15 mouse cellular contexts compared by ENCODE assay signal in genomic region chr14:26591353-26591752, GRCm38 (mm10). TPM values are rescaled to one million over a fixed set of nuclear protein-coding genes. Genes with fewer than 3 reads are reported as not detected.
A peak's percentile ranks its signal among the peaks of the same experiment; 100 is the strongest.
DNase-seq lines count a peak whose midpoint lies in the region; ATAC-seq and TF ChIP-seq lines count a peak whose summit lies in the region.
"Had no signal": no experiment of that assay in that cellular context is flagged by ENCODE, and none has a peak within 500 bp of the region (broad histone marks: within the 10 kb centered on the region; RNA-seq: fewer than 3 reads in every experiment).

No protein-coding gene starts in this region.

- no peak overlapping the region for H3K9ac ChIP-seq in hindbrain, postnatal 0 days (replicated peaks; ENCODE audit: low read length)
- no peak overlapping the region for H3K9ac ChIP-seq in hindbrain, embryonic 12.5 days
- no peak overlapping the region for H3K9ac ChIP-seq in liver, embryonic 14.5 days (replicated peaks)
- H3K9ac ChIP-seq in forebrain, embryonic 16.5 days (replicated peaks; ENCODE audit: low read depth, low read length), result no peak overlapping the region

- H3K4me3 ChIP-seq in hindbrain, postnatal 0 days (ENCODE audit: low read length), result no peak overlapping the region
- H3K4me3 ChIP-seq in hindbrain, embryonic 12.5 days, result no peak overlapping the region
- H3K4me3 ChIP-seq in liver, embryonic 14.5 days (ENCODE audit: insufficient read depth in 1 of 2, low read depth in 2 of 2, low read length in 2 of 2), result no peak overlapping the region
- H3K4me3 ChIP-seq in forebrain, embryonic 16.5 days (replicated peaks; ENCODE audit: low read length), result no peak overlapping the region
- H3K4me3 ChIP-seq: gastrocnemius, adult 2 months; hindbrain, embryonic 10.5 days had no signal

- H3K27ac ChIP-seq in hindbrain, postnatal 0 days, result no peak overlapping the region
- no peak overlapping the region for H3K27ac ChIP-seq in hindbrain, embryonic 12.5 days
- no peak overlapping the region for H3K27ac ChIP-seq in liver, embryonic 14.5 days
- H3K27ac ChIP-seq in forebrain, embryonic 16.5 days (ENCODE audit: low read length), result no peak overlapping the region
- H3K27ac ChIP-seq: gastrocnemius, adult 2 months; hindbrain, embryonic 10.5 days had no signal

- no peak for DNase-seq in hindbrain, postnatal 0 days (ENCODE audit: low spot score)
- peak; percentile 14 for DNase-seq in thymus, postnatal 14 days
- no peak for DNase-seq in thymus, postnatal 10 days (ENCODE audit: low spot score in 2 of 2)
- no peak for DNase-seq in liver, embryonic 14.5 days (ENCODE audit: low read depth in 3 of 3, low spot score in 3 of 3)
- no peak for DNase-seq in c-Kit-positive CD71-positive TER-119-positive erythroid progenitor cells, embryonic 14.5 days (ENCODE audit: low spot score)
- DNase-seq in natural killer cell, adult 2 months (ENCODE audit: low spot score in 2 of 2), result no peak
- DNase-seq: cerebellum, adult 11-12 months; gastrocnemius, adult 2 months; kidney, adult 2 months; lung, postnatal 4 days had no signal

- ATAC-seq in hindbrain, postnatal 0 days, result no peak
- no peak for ATAC-seq in hindbrain, embryonic 12.5 days (ENCODE audit: low FRiP score)
- ATAC-seq in liver, embryonic 14.5 days (ENCODE audit: insufficient read depth), result no peak
- no peak for ATAC-seq in forebrain, embryonic 16.5 days
- ATAC-seq: activated CD4-positive, CD25-positive, alpha-beta regulatory T cell, adult 4 months; forebrain, embryonic 14.5 days had no signal

- H3K4me1 ChIP-seq in hindbrain, postnatal 0 days (ENCODE audit: insufficient read depth, low read length), result no peaks in the 10 kb centered on the region
- no peaks in the 10 kb centered on the region for H3K4me1 ChIP-seq in hindbrain, embryonic 12.5 days
- peaks cover 46 to 50% of the 10 kb centered on the region in 2 experiments for H3K4me1 ChIP-seq in liver, embryonic 14.5 days (replicated peaks; ENCODE audit: control insufficient read depth in 2 of 2, insufficient read depth in 2 of 2, low read length in 1 of 2)
- no peaks in the 10 kb centered on the region for H3K4me1 ChIP-seq in forebrain, embryonic 16.5 days (replicated peaks; ENCODE audit: control insufficient read depth, insufficient read depth, low read length)
- H3K4me1 ChIP-seq: hindbrain, embryonic 10.5 days had no signal

- H3K9me3 ChIP-seq in hindbrain, postnatal 0 days (ENCODE audit: low read length), result no peaks in the 10 kb centered on the region
- no peaks in the 10 kb centered on the region for H3K9me3 ChIP-seq in hindbrain, embryonic 12.5 days (replicated peaks)
- no peaks in the 10 kb centered on the region for H3K9me3 ChIP-seq in liver, embryonic 14.5 days (ENCODE audit: control insufficient read depth, low read length)
- no peaks in the 10 kb centered on the region for H3K9me3 ChIP-seq in forebrain, embryonic 16.5 days (ENCODE audit: control insufficient read depth, low read length)
- H3K9me3 ChIP-seq: hindbrain, embryonic 10.5 days had no signal

- no peak overlapping the region for H3K4me2 ChIP-seq in hindbrain, postnatal 0 days (ENCODE audit: low read depth, low read length)
- no peak overlapping the region for H3K4me2 ChIP-seq in hindbrain, embryonic 12.5 days (replicated peaks)
- H3K4me2 ChIP-seq in liver, embryonic 14.5 days (ENCODE audit: low read depth), result no peak overlapping the region
- H3K4me2 ChIP-seq in forebrain, embryonic 16.5 days (ENCODE audit: low read length), result no peak overlapping the region

- H3K36me3 ChIP-seq in hindbrain, postnatal 0 days (ENCODE audit: insufficient read depth, low read length), result no peaks in the 10 kb centered on the region; the same call in 1 of the 2 replicates
- peaks cover 9% of the 10 kb centered on the region; the same call in 1 of the 2 replicates for H3K36me3 ChIP-seq in hindbrain, embryonic 12.5 days
- H3K36me3 ChIP-seq in liver, embryonic 14.5 days (replicated peaks; ENCODE audit: control insufficient read depth, insufficient read depth, low read depth), result no peaks in the 10 kb centered on the region; the same call in 1 of the 2 replicates
- no peaks in the 10 kb centered on the region; the same call in 1 of the 2 replicates for H3K36me3 ChIP-seq in forebrain, embryonic 16.5 days (ENCODE audit: control insufficient read depth, insufficient read depth)

- H3K27me3 ChIP-seq in hindbrain, postnatal 0 days (ENCODE audit: insufficient read depth, low read length), result no peaks in the 10 kb centered on the region
- H3K27me3 ChIP-seq in hindbrain, embryonic 12.5 days, result no peaks in the 10 kb centered on the region
- H3K27me3 ChIP-seq in liver, embryonic 14.5 days (ENCODE audit: control insufficient read depth, insufficient read depth, low read length), result no peaks in the 10 kb centered on the region
- H3K27me3 ChIP-seq in forebrain, embryonic 16.5 days (replicated peaks; ENCODE audit: control insufficient read depth, insufficient read depth, low read length), result no peaks in the 10 kb centered on the region

- TF ChIP-seq EP300 in liver, embryonic 14.5 days (IDR thresholded peaks at IDR 0.05; ENCODE audit: low read depth), result no peak

- 0 out of 2 replicates have a peak, but pooled peaks have one; percentile 19 for TF ChIP-seq CTCF in hindbrain, postnatal 0 days (IDR thresholded peaks at IDR 0.05; ENCODE audit: low read depth)
- peak; percentile 54 for TF ChIP-seq CTCF in liver, embryonic 14.5 days (IDR thresholded peaks at IDR 0.05; ENCODE audit: low read depth)

RNA-seq across cellular contexts. Expression of gene Dennd6a, which starts 17.7 kb away (rescaled TPM):
- total RNA-seq in hindbrain, postnatal 0 days (2014; rRNA removed), result 23.8 and 33.8 TPM in 2 replicates
- 13.7 and 14.9 TPM in 2 replicates for polyA plus RNA-seq in hindbrain, postnatal 0 days (2015; fragmentation: Nextera tagmentation; extraction: Ambion mirVana)
- polyA plus RNA-seq in hindbrain, embryonic 12.5 days (2016; fragmentation: Nextera tagmentation; extraction: Ambion mirVana), result 28.9 and 32.7 TPM in 2 replicates
- polyA plus RNA-seq in liver, embryonic 14.5 days (2012; rRNA removed), result 3.4 and 5.3 TPM in 2 replicates
- 10.8 TPM in 2 replicates for polyA plus RNA-seq in liver, embryonic 14.5 days (2014; fragmentation: Nextera tagmentation; extraction: Ambion mirVana)
- polyA plus RNA-seq in forebrain, embryonic 16.5 days (2015; fragmentation: Nextera tagmentation; extraction: Ambion mirVana), result 21.1 and 23.6 TPM in 2 replicates

RNA-seq across cellular contexts. Expression of gene Arf4, which starts 46.5 kb away (rescaled TPM):
- total RNA-seq in hindbrain, postnatal 0 days (2014; rRNA removed), result 111 and 119 TPM in 2 replicates
- polyA plus RNA-seq in hindbrain, postnatal 0 days (2015; fragmentation: Nextera tagmentation; extraction: Ambion mirVana), result 385 and 395 TPM in 2 replicates
- polyA plus RNA-seq in hindbrain, embryonic 12.5 days (2016; fragmentation: Nextera tagmentation; extraction: Ambion mirVana), result 556 and 628 TPM in 2 replicates
- polyA plus RNA-seq in liver, embryonic 14.5 days (2012; rRNA removed), result 37.7 and 51.2 TPM in 2 replicates
- polyA plus RNA-seq in liver, embryonic 14.5 days (2014; fragmentation: Nextera tagmentation; extraction: Ambion mirVana), result 139 and 140 TPM in 2 replicates
- 643 and 695 TPM in 2 replicates for polyA plus RNA-seq in forebrain, embryonic 16.5 days (2015; fragmentation: Nextera tagmentation; extraction: Ambion mirVana)

RNA-seq across cellular contexts. Expression of gene Slmap, which starts 56.6 kb away (rescaled TPM):
- total RNA-seq in hindbrain, postnatal 0 days (2014; rRNA removed), result 16.1 and 17.1 TPM in 2 replicates
- polyA plus RNA-seq in hindbrain, postnatal 0 days (2015; fragmentation: Nextera tagmentation; extraction: Ambion mirVana), result 11.3 and 11.7 TPM in 2 replicates
- polyA plus RNA-seq in hindbrain, embryonic 12.5 days (2016; fragmentation: Nextera tagmentation; extraction: Ambion mirVana), result 24.9 and 25.5 TPM in 2 replicates
- polyA plus RNA-seq in liver, embryonic 14.5 days (2012; rRNA removed), result 7.6 and 10.4 TPM in 2 replicates
- polyA plus RNA-seq in liver, embryonic 14.5 days (2014; fragmentation: Nextera tagmentation; extraction: Ambion mirVana), result 9.5 and 12.9 TPM in 2 replicates
- polyA plus RNA-seq in forebrain, embryonic 16.5 days (2015; fragmentation: Nextera tagmentation; extraction: Ambion mirVana), result 13.3 and 14.3 TPM in 2 replicates
